Mouse (Mus musculus) stomach, embryonic 14.5 days (tissue): ENCODE measurements around the gene Mrfap1. TPM values are rescaled to one million over a fixed set of nuclear protein-coding genes. Genes with fewer than 3 reads are reported as not detected.
"Not testable (repeated sequence)": the region's sequence is repeated elsewhere in the genome, so short reads cannot be mapped to it uniquely, and the experiment has no call there.

Experiments used
- ATAC-seq: fragments of 200-750 bp; cut with Nextera tagmentation; 2 replicates; pipeline ENCODE4 v1.8.0; 2017; ENCODE audit warnings: low read depth, moderate TSS enrichment; ENCODE audit not compliant: insufficient number of reproducible peaks, insufficient read depth, low FRiP score
- H3K27ac ChIP-seq: fragments of 300-500 bp; sonication (generic); 2 replicates; pipeline ENCODE4 v1.5.1; 2014; ENCODE audit warnings: mild to moderate bottlenecking, low read length, moderate library complexity, mixed read lengths
- H3K27me3 ChIP-seq: fragments of 300-500 bp; sonication (generic); 2 replicates; pipeline ENCODE4 v1.6.1; 2014; ENCODE audit warnings: low read length, control low read depth, mixed read lengths; ENCODE audit not compliant: control insufficient read depth, insufficient read depth
- H3K36me3 ChIP-seq: fragments of 300-500 bp; sonication (generic); 2 replicates; pipeline ENCODE4 v1.6.1; 2014; ENCODE audit warnings: mild to moderate bottlenecking, control low read depth, low read length, moderate library complexity, mixed read lengths; ENCODE audit not compliant: control insufficient read depth, insufficient read depth
- H3K4me1 ChIP-seq: fragments of 300-500 bp; sonication (generic); 2 replicates; pipeline ENCODE4 v1.6.1; 2014; ENCODE audit warnings: low read length, control low read depth, mixed read lengths; ENCODE audit not compliant: control insufficient read depth, insufficient read depth
- H3K4me2 ChIP-seq: fragments of 300-500 bp; sonication (generic); replicated peaks from 2 replicates; pipeline ENCODE4 v1.6.1; 2014; ENCODE audit warnings: low read depth, low read length, control low read depth
- H3K4me3 ChIP-seq: fragments of 300-500 bp; sonication (generic); 2 replicates; pipeline ENCODE4 v1.5.1; 2014; ENCODE audit warnings: low read depth, low read length, control low read depth
- H3K9ac ChIP-seq: fragments of 300-500 bp; sonication (generic); replicated peaks from 2 replicates; pipeline ENCODE4 v1.6.1; 2014; ENCODE audit warnings: low read depth, mild to moderate bottlenecking, control low read depth, low read length, moderate library complexity, mixed read lengths
- H3K9me3 ChIP-seq: fragments of 300-500 bp; sonication (generic); 2 replicates; pipeline ENCODE4 v1.6.1; 2016; ENCODE audit warnings: low read depth, low read length, control low read depth; ENCODE audit not compliant: control insufficient read depth
- WGBS: fragments of 180-500 bp; shearing (Covaris S2); extraction: QIAGEN DNeasy Blood & Tissue Kit; methylation state at CpG from one replicate; pipeline ENCODE4 v1.1.7; 2014; 5-methylcytosine and 5-hydroxymethylcytosine counted together
- polyA plus RNA-seq: library from polyadenylated mRNA; unstranded; fragments of >200 nt; fragmentation: Nextera tagmentation; extraction: Ambion mirVana; gene quantifications from 2 replicates; pipeline ENCODE4 v1.2.1, GENCODE M21; 2014

Gene Mrfap1
- polyA plus RNA-seq, 1 experiment from 2014 or later: 477 TPM

- no peak for ATAC-seq
- H3K36me3 ChIP-seq: no peaks in the 10 kb centered on the region; the same call in 1 of the 2 replicates
- no peak overlapping the region for H3K4me2 ChIP-seq
- no peaks in the 10 kb centered on the region for H3K9me3 ChIP-seq
- no peaks in the 10 kb centered on the region for H3K27me3 ChIP-seq
- no peak overlapping the region for H3K27ac ChIP-seq
- no peak overlapping the region for H3K4me3 ChIP-seq
- no peaks in the 10 kb centered on the region for H3K4me1 ChIP-seq
- H3K9ac ChIP-seq: no peak overlapping the region
- WGBS: 73% methylated on average over 3 of the region's 3 CpGs
These were observed 14.1 kb upstream of the Mrfap1 start for GRCm38 (mm10) chr5:36810634-36811033.

- Histone ChIP-seq H3K27ac (no peak overlapping the region), H3K27me3 (no peaks in the 10 kb centered on the region), H3K9me3 (no peaks in the 10 kb centered on the region), H3K9ac (no peak overlapping the region), H3K36me3 (no peaks in the 10 kb centered on the region), H3K4me1 (no peaks in the 10 kb centered on the region), H3K4me2 (no peak overlapping the region), H3K4me3 (no peak overlapping the region)
- ATAC-seq: no peak
- 90% methylated on average over 7 of the region's 7 CpGs for WGBS
These were observed 12.6 kb upstream of the Mrfap1 start for GRCm38 (mm10) chr5:36809123-36809522.

- no peaks in the 10 kb centered on the region for H3K4me1 ChIP-seq
- 20% methylated on average over 5 of the region's 5 CpGs for WGBS
- no peak overlapping the region for H3K27ac ChIP-seq
- H3K4me3 ChIP-seq: no peak overlapping the region
- no peak for ATAC-seq
- H3K9ac ChIP-seq: no peak overlapping the region
- no peaks in the 10 kb centered on the region for H3K36me3 ChIP-seq
- H3K27me3 ChIP-seq: no peaks in the 10 kb centered on the region
- H3K4me2 ChIP-seq: no peak overlapping the region
- no peaks in the 10 kb centered on the region for H3K9me3 ChIP-seq
These were observed 10.5 kb upstream of the Mrfap1 start for GRCm38 (mm10) chr5:36807106-36807505.

GRCm38 (mm10) chr5:36797291-36797690 is 719 bp upstream of the Mrfap1 start:
- Histone ChIP-seq H3K27me3 (no peaks in the 10 kb centered on the region), H3K4me3 (peak overlapping the region; percentile 65; the same call in 1 of the 2 replicates), H3K27ac (peak overlapping the region; percentile 33; the same call in 1 of the 2 replicates), H3K4me2 (peak overlapping the region; percentile 57), H3K9ac (no peak overlapping the region), H3K9me3 (no peaks in the 10 kb centered on the region), H3K36me3 (peaks cover 9% of the 10 kb centered on the region), H3K4me1 (0 out of 2 replicates have a peak, but pooled peaks cover 4% of the 10 kb centered on the region)
- ATAC-seq: no peak
- WGBS: 50% methylated on average over 8 of the region's 8 CpGs

- 1% methylated on average over 34 of the region's 37 CpGs for WGBS
- ATAC-seq: peak; percentile 36
- not testable (repeated sequence) for H3K9me3 ChIP-seq, H3K36me3 ChIP-seq, H3K27me3 ChIP-seq, H3K4me1 ChIP-seq
- peak overlapping the region; percentile 36 for H3K4me2 ChIP-seq
- peak overlapping the region; percentile 54 for H3K9ac ChIP-seq
- peak overlapping the region; percentile 95 for H3K27ac ChIP-seq
- peak overlapping the region; percentile 65 for H3K4me3 ChIP-seq
These were observed 801 bp downstream of the Mrfap1 start for GRCm38 (mm10) chr5:36795647-36796295.

GRCm38 (mm10) chr5:36791861-36792260 is 4.7 kb downstream of the Mrfap1 start:
- 76% methylated on average over 9 of the region's 9 CpGs for WGBS
- H3K4me3 ChIP-seq: no peak overlapping the region
- H3K27ac ChIP-seq: no peak overlapping the region
- peaks cover 9% of the 10 kb centered on the region for H3K36me3 ChIP-seq
- H3K9ac ChIP-seq: no peak overlapping the region
- no peaks in the 10 kb centered on the region for H3K27me3 ChIP-seq
- no peak for ATAC-seq
- H3K4me2 ChIP-seq: no peak overlapping the region
- H3K9me3 ChIP-seq: no peaks in the 10 kb centered on the region
- H3K4me1 ChIP-seq: no peaks in the 10 kb centered on the region

GRCm38 (mm10) chr5:36786052-36786451 is 10.5 kb downstream of the Mrfap1 start:
- H3K9ac ChIP-seq: no peak overlapping the region
- no peaks in the 10 kb centered on the region for H3K36me3 ChIP-seq
- H3K4me2 ChIP-seq: no peak overlapping the region
- no peak overlapping the region for H3K27ac ChIP-seq
- H3K4me1 ChIP-seq: no peaks in the 10 kb centered on the region
- no peak overlapping the region for H3K4me3 ChIP-seq
- peaks cover 4% of the 10 kb centered on the region; the same call in 1 of the 2 replicates for H3K9me3 ChIP-seq
- WGBS: 95% methylated on average over 5 of the region's 5 CpGs
- no peak for ATAC-seq
- no peaks in the 10 kb centered on the region for H3K27me3 ChIP-seq

- Histone ChIP-seq H3K27ac (no peak overlapping the region), H3K9ac (no peak overlapping the region), H3K4me1 (no peaks in the 10 kb centered on the region), H3K9me3 (peaks cover 4% of the 10 kb centered on the region; the same call in 1 of the 2 replicates), H3K36me3 (no peaks in the 10 kb centered on the region), H3K4me3 (no peak overlapping the region), H3K27me3 (no peaks in the 10 kb centered on the region), H3K4me2 (no peak overlapping the region)
- WGBS: 86% methylated on average over 2 of the region's 2 CpGs
- ATAC-seq: no peak
These were observed 17.1 kb downstream of the Mrfap1 start for GRCm38 (mm10) chr5:36779512-36779911.

- H3K9ac ChIP-seq: no peak overlapping the region
- no peak overlapping the region for H3K27ac ChIP-seq
- H3K27me3 ChIP-seq: no peaks in the 10 kb centered on the region
- 0 out of 2 replicates have a peak, but pooled peaks cover 3% of the 10 kb centered on the region for H3K9me3 ChIP-seq
- no peak overlapping the region for H3K4me3 ChIP-seq
- no peaks in the 10 kb centered on the region for H3K36me3 ChIP-seq
- 96% methylated on average over 1 of the region's 2 CpGs for WGBS
- H3K4me2 ChIP-seq: no peak overlapping the region
- no peak for ATAC-seq
- H3K4me1 ChIP-seq: no peaks in the 10 kb centered on the region
These were observed 17.7 kb downstream of the Mrfap1 start for GRCm38 (mm10) chr5:36778901-36779300.
